Mouse (Mus musculus) monocyte, adult 2 months (primary cell): ENCODE data around the gene Kdm2b.

Experiments
- DNase-seq, 2 experiments: peaks; one replicate each; pipeline ENCODE4 v3.0.0; 2022; ENCODE audit warnings: low spot score in 2 of 2, low read depth in 1 of 2

Gene Kdm2b

GRCm38 (mm10) chr5:122894821-122895220 lies 94.8 kb downstream of the Kdm2b start:
- DNase-seq: no peak

GRCm38 (mm10) chr5:122894007-122894637 lies 95.5 kb downstream of the Kdm2b start:
- peak in 1 of 2 experiments; percentile 39 for DNase-seq

GRCm38 (mm10) chr5:122893270-122893669 lies 96.4 kb downstream of the Kdm2b start:
- DNase-seq: no peak

- no peak for DNase-seq
Measured at GRCm38 (mm10) chr5:122890396-122890795, 99.2 kb downstream of the Kdm2b start.

- DNase-seq: no peak
Measured at GRCm38 (mm10) chr5:122888612-122889214, 100.9 kb downstream of the Kdm2b start.

- no peak for DNase-seq
Measured at GRCm38 (mm10) chr5:122887926-122888611, 101.6 kb downstream of the Kdm2b start.

- no peak for DNase-seq
Measured at GRCm38 (mm10) chr5:122887033-122887432, 102.6 kb downstream of the Kdm2b start.

GRCm38 (mm10) chr5:122884594-122885348 lies 104.9 kb downstream of the Kdm2b start:
- no peak for DNase-seq

- no peak for DNase-seq
Measured at GRCm38 (mm10) chr5:122883652-122884235, 105.9 kb downstream of the Kdm2b start.

GRCm38 (mm10) chr5:122883237-122883636 lies 106.4 kb downstream of the Kdm2b start:
- DNase-seq: no peak

GRCm38 (mm10) chr5:122882256-122883050 lies 107.2 kb downstream of the Kdm2b start:
- DNase-seq: no peak

- DNase-seq: peak in 1 of 2 experiments; percentile 46
Measured at GRCm38 (mm10) chr5:122881313-122881712, 108.3 kb downstream of the Kdm2b start.

GRCm38 (mm10) chr5:122880241-122880980 lies 109.2 kb downstream of the Kdm2b start:
- no peak for DNase-seq

- no peak for DNase-seq
Measured at GRCm38 (mm10) chr5:122876671-122877070, 113.0 kb downstream of the Kdm2b start.

- no peak for DNase-seq
Measured at GRCm38 (mm10) chr5:122874359-122874758, 115.3 kb downstream of the Kdm2b start.

- DNase-seq: no peak
Measured at GRCm38 (mm10) chr5:122873573-122873972, 116.0 kb downstream of the Kdm2b start.

GRCm38 (mm10) chr5:122872626-122873025 lies 117.0 kb downstream of the Kdm2b start:
- no peak for DNase-seq

GRCm38 (mm10) chr5:122863053-122863452 lies 126.6 kb downstream of the Kdm2b start:
- DNase-seq: no peak

GRCm38 (mm10) chr5:122855858-122856257 lies 133.8 kb downstream of the Kdm2b start:
- no peak for DNase-seq

GRCm38 (mm10) chr5:122852611-122853010 lies 137.0 kb downstream of the Kdm2b start:
- no peak for DNase-seq
